Mouse (Mus musculus) layer of hippocampus, adult 6 months (tissue): ENCODE results near the gene Helt. TPM values are rescaled to one million over a fixed set of nuclear protein-coding genes. Genes with fewer than 3 reads are reported as not detected.

Source experiments
- long read RNA-seq, 2 experiments: library from polyadenylated mRNA; unstranded; transcript quantifications; one replicate each; pipeline ENCODE4 v2.0.0; 2019 to 2020
- polyA plus RNA-seq: library from polyadenylated mRNA; unstranded; fragments of <200 nt; fragmentation: Nextera tagmentation; gene quantifications from 2 replicates; pipeline ENCODE4 v1.2.3, GENCODE M21; 2021

The Helt gene
- polyA plus RNA-seq, result not detected in 2 replicates
- long read RNA-seq, experiment 1, result 0 reads
- long read RNA-seq, experiment 2, result 0 reads

GRCm38 (mm10) chr8:46294181-46294892, at the start of gene Helt:
TSS of gene Helt (minus strand) at chr8:46294671.

Other genes with a start within 250 kb of the Helt start
- 17.9 and 22.9 TPM in 2 replicates for gene Cfap97, start 142.9 kb downstream of the Helt start, polyA plus RNA-seq
- 9.4 and 10.2 TPM in 2 replicates for gene Snx25, start 142.5 kb downstream of the Helt start, polyA plus RNA-seq
- gene Slc25a4, start 83.4 kb downstream of the Helt start, polyA plus RNA-seq, result 1,918 and 1,979 TPM in 2 replicates
- 17.9 and 19.3 TPM in 2 replicates for gene Acsl1, start 176.4 kb upstream of the Helt start, polyA plus RNA-seq